Mouse (Mus musculus): ENCODE measurements at regions not wholly inside any gene's neighbourhood (a gene's known extent, or its start where the extent isn't known, plus 50 kb on each side); places are given as distances from the start of the nearest gene placed in this dataset.

- no peak for DNase-seq (ENCODE audit: low spot score)
- Histone ChIP-seq H3K9ac (ENCODE audit: low read depth, low read length, severe bottlenecking) (no peak overlapping the region), H3K4me1 (ENCODE audit: control insufficient read depth, insufficient read depth, low read length) (0 out of 2 replicates have a peak, but pooled peaks cover 2% of the 10 kb centered on the region), H3K4me2 (replicated peaks; ENCODE audit: low read depth, low read length, severe bottlenecking) (no peak overlapping the region), H3K27ac (replicated peaks; ENCODE audit: low read depth, low read length) (no peak overlapping the region), H3K9me3 (ENCODE audit: control insufficient read depth, low read length) (no peaks in the 10 kb centered on the region), H3K36me3 (ENCODE audit: control insufficient read depth, insufficient read depth, low read length) (no peaks in the 10 kb centered on the region), H3K4me3 (replicated peaks; ENCODE audit: low read length) (no peak overlapping the region), H3K27me3 (ENCODE audit: control insufficient read depth, insufficient read depth, low read length) (no peaks in the 10 kb centered on the region)
- no peak for TF ChIP-seq POLR2A (IDR thresholded peaks at IDR 0.05; ENCODE audit: borderline replicate concordance, extremely low read depth, insufficient read depth, insufficient read length)
- ATAC-seq (ENCODE audit: low FRiP score, low read depth), result no peak
- 93% methylated on average over 6 of the region's 6 CpGs for WGBS
Observed at GRCm38 (mm10) chr13:97637506-97637905, 122.9 kb downstream of the Gm10260 start.

GRCm38 (mm10) chr13:97634041-97634788, 126.2 kb downstream of the Gm10260 start:
- TF ChIP-seq POLR2A (IDR thresholded peaks at IDR 0.05; ENCODE audit: borderline replicate concordance, extremely low read depth, insufficient read depth, insufficient read length), result no peak
- no peak overlapping the region for H3K4me3 ChIP-seq (replicated peaks; ENCODE audit: low read length)
- H3K9ac ChIP-seq (ENCODE audit: low read depth, low read length, severe bottlenecking), result no peak overlapping the region
- no peak overlapping the region for H3K27ac ChIP-seq (replicated peaks; ENCODE audit: low read depth, low read length)
- no peak overlapping the region for H3K4me2 ChIP-seq (replicated peaks; ENCODE audit: low read depth, low read length, severe bottlenecking)
- no peaks in the 10 kb centered on the region for H3K36me3 ChIP-seq (ENCODE audit: control insufficient read depth, insufficient read depth, low read length)
- no peak for ATAC-seq (ENCODE audit: low FRiP score, low read depth)
- WGBS, result 71% methylated on average over 8 of the region's 8 CpGs
- H3K27me3 ChIP-seq (ENCODE audit: control insufficient read depth, insufficient read depth, low read length), result no peaks in the 10 kb centered on the region
- no peaks in the 10 kb centered on the region for H3K9me3 ChIP-seq (ENCODE audit: control insufficient read depth, low read length)
- no peak for DNase-seq (ENCODE audit: low spot score)
- H3K4me1 ChIP-seq (ENCODE audit: control insufficient read depth, insufficient read depth, low read length), result 0 out of 2 replicates have a peak, but pooled peaks cover 2% of the 10 kb centered on the region

GRCm38 (mm10) chr13:97633551-97633950, 126.9 kb downstream of the Gm10260 start:
- TF ChIP-seq POLR2A (IDR thresholded peaks at IDR 0.05; ENCODE audit: borderline replicate concordance, extremely low read depth, insufficient read depth, insufficient read length), result no peak
- ATAC-seq (ENCODE audit: low FRiP score, low read depth), result no peak

DNA sequence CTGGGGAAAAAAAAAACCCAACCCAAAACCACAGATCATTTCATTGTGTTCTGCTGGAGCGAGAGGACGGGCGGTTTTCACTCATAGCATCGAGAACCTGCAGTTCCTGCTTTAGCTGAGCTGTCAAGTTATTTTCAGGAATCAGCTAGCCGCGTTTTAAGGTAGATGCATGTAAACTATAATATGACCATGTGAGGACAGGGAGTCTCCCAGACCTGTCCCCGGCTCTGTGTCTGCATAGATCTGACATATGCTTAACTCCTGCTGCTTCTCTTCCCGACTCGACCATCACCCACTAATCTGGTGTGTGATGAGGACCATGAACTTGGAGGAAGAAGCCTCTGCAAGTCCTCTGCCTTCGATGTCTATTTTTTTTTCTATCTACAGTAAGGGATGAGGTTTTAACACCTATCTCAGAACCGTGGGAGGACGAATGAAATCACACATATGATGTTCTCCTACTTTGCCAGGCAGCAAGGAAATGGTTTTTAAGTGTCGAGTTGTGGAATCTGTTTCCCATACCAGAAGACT, 128.5 kb downstream of the Gm10260 start:
- H3K9ac ChIP-seq (ENCODE audit: low read depth, low read length, severe bottlenecking), result no peak overlapping the region
- H3K36me3 ChIP-seq (ENCODE audit: control insufficient read depth, insufficient read depth, low read length), result no peaks in the 10 kb centered on the region
- no peak for ATAC-seq (ENCODE audit: low FRiP score, low read depth)

More at GRCm38 (mm10) chr13:97633551-97633950, 126.9 kb downstream of the Gm10260 start:
- H3K36me3 ChIP-seq (ENCODE audit: control insufficient read depth, insufficient read depth, low read length), result no peaks in the 10 kb centered on the region
- no peak overlapping the region for H3K27ac ChIP-seq (replicated peaks; ENCODE audit: low read depth, low read length)
- H3K4me2 ChIP-seq (replicated peaks; ENCODE audit: low read depth, low read length, severe bottlenecking), result no peak overlapping the region
- H3K27me3 ChIP-seq (ENCODE audit: control insufficient read depth, insufficient read depth, low read length), result no peaks in the 10 kb centered on the region
- 73% methylated on average over 4 of the region's 4 CpGs for WGBS
- H3K9me3 ChIP-seq (ENCODE audit: control insufficient read depth, low read length), result no peaks in the 10 kb centered on the region
- H3K9ac ChIP-seq (ENCODE audit: low read depth, low read length, severe bottlenecking), result no peak overlapping the region
- no peak overlapping the region for H3K4me3 ChIP-seq (replicated peaks; ENCODE audit: low read length)
- H3K4me1 ChIP-seq (ENCODE audit: control insufficient read depth, insufficient read depth, low read length), result 0 out of 2 replicates have a peak, but pooled peaks cover 2% of the 10 kb centered on the region
- no peak for DNase-seq (ENCODE audit: low spot score)

DNA sequence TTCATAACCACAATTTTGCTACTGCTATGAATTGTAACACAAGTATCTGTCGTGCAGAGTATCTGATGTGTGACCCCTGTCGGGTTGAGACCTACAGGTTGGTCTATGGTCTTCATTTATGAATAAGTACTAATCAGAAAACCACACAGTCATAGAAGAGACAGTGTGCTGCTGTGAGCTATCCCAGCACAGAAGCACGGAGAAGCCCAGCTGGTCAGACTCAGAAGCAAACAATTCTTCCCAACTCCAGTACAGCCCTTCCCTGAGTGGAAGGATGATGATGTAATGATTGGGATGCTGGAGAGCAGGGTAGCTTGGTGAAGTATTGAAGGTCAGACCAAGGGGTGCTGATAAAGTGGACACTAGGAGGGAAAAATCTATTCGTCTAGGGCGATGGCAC, 129.5 kb downstream of the Gm10260 start:
- Histone ChIP-seq H3K4me1 (ENCODE audit: control insufficient read depth, insufficient read depth, low read length) (0 out of 2 replicates have a peak, but pooled peaks cover 2% of the 10 kb centered on the region), H3K27me3 (ENCODE audit: control insufficient read depth, insufficient read depth, low read length) (no peaks in the 10 kb centered on the region), H3K4me2 (replicated peaks; ENCODE audit: low read depth, low read length, severe bottlenecking) (no peak overlapping the region), H3K27ac (replicated peaks; ENCODE audit: low read depth, low read length) (no peak overlapping the region), H3K9me3 (ENCODE audit: control insufficient read depth, low read length) (no peaks in the 10 kb centered on the region), H3K36me3 (ENCODE audit: control insufficient read depth, insufficient read depth, low read length) (no peaks in the 10 kb centered on the region), H3K9ac (ENCODE audit: low read depth, low read length, severe bottlenecking) (no peak overlapping the region), H3K4me3 (replicated peaks; ENCODE audit: low read length) (no peak overlapping the region)
- WGBS, result 92% methylated on average over 5 of the region's 5 CpGs
- DNase-seq (ENCODE audit: low spot score) (no peak), ATAC-seq (ENCODE audit: low FRiP score, low read depth) (no peak)
- no peak for TF ChIP-seq POLR2A (IDR thresholded peaks at IDR 0.05; ENCODE audit: borderline replicate concordance, extremely low read depth, insufficient read depth, insufficient read length)

More for the DNA sequence above, 128.5 kb downstream of the Gm10260 start:
- 76% methylated on average over 13 of the region's 13 CpGs for WGBS
- Histone ChIP-seq H3K4me2 (replicated peaks; ENCODE audit: low read depth, low read length, severe bottlenecking) (no peak overlapping the region), H3K4me1 (ENCODE audit: control insufficient read depth, insufficient read depth, low read length) (0 out of 2 replicates have a peak, but pooled peaks cover 2% of the 10 kb centered on the region), H3K4me3 (replicated peaks; ENCODE audit: low read length) (no peak overlapping the region), H3K27ac (replicated peaks; ENCODE audit: low read depth, low read length) (no peak overlapping the region), H3K9me3 (ENCODE audit: control insufficient read depth, low read length) (no peaks in the 10 kb centered on the region), H3K27me3 (ENCODE audit: control insufficient read depth, insufficient read depth, low read length) (no peaks in the 10 kb centered on the region)
- no peak for TF ChIP-seq POLR2A (IDR thresholded peaks at IDR 0.05; ENCODE audit: borderline replicate concordance, extremely low read depth, insufficient read depth, insufficient read length)
- no peak for DNase-seq (ENCODE audit: low spot score)
